Mouse (Mus musculus) forebrain, embryonic 11.5 days (tissue): ENCODE measurements around the gene Msi2. TPM values are rescaled to one million over a fixed set of nuclear protein-coding genes. Genes with fewer than 3 reads are reported as not detected.
A peak's percentile ranks its signal among the peaks of the same experiment; 100 is the strongest.

ENCODE experiments used
- ATAC-seq: fragments of 200-750 bp; cut with Nextera tagmentation; replicated peaks from 2 replicates; pipeline ENCODE4 v1.8.0; 2017; ENCODE audit warnings: moderate TSS enrichment; ENCODE audit not compliant: low FRiP score
- DNase-seq: peaks from one replicate; pipeline ENCODE4 v3.0.0-alpha.2; 2017; ENCODE audit warnings: low spot score
- H3K27ac ChIP-seq: fragments of 300-500 bp; sonication (generic); 2 replicates; pipeline ENCODE4 v1.5.1; 2014; ENCODE audit warnings: low read depth, low read length
- H3K27me3 ChIP-seq: fragments of 300-500 bp; sonication (generic); 2 replicates; pipeline ENCODE4 v1.6.1; 2014; ENCODE audit warnings: mild to moderate bottlenecking, low read length, mixed read lengths; ENCODE audit not compliant: control insufficient read depth, insufficient read depth
- H3K36me3 ChIP-seq: fragments of 300-500 bp; sonication (generic); 2 replicates; pipeline ENCODE4 v1.6.1; 2014; ENCODE audit warnings: mild to moderate bottlenecking, low read length, moderate library complexity, mixed read lengths; ENCODE audit not compliant: control insufficient read depth, insufficient read depth
- H3K4me1 ChIP-seq: fragments of 300-500 bp; sonication (generic); replicated peaks from 2 replicates; pipeline ENCODE4 v1.6.1; 2014; ENCODE audit warnings: low read length, mixed read lengths; ENCODE audit not compliant: control insufficient read depth, insufficient read depth
- H3K4me2 ChIP-seq: fragments of 300-500 bp; sonication (generic); 2 replicates; pipeline ENCODE4 v1.6.1; 2014; ENCODE audit warnings: low read depth, mild to moderate bottlenecking, low read length, moderate library complexity, mixed read lengths; ENCODE audit not compliant: severe bottlenecking
- H3K4me3 ChIP-seq: fragments of 300-500 bp; sonication (generic); 2 replicates; pipeline ENCODE4 v1.5.1; 2014; ENCODE audit warnings: low read depth, low read length
- H3K9ac ChIP-seq: fragments of 300-500 bp; sonication (generic); 2 replicates; pipeline ENCODE4 v1.6.1; 2014; ENCODE audit warnings: low read length
- H3K9me3 ChIP-seq: fragments of 300-500 bp; sonication (generic); 2 replicates; pipeline ENCODE4 v1.6.1; 2016; ENCODE audit warnings: low read length, mixed read lengths; ENCODE audit not compliant: control insufficient read depth
- WGBS: fragments of 180-500 bp; shearing (Covaris S2); extraction: QIAGEN DNeasy Blood & Tissue Kit; methylation state at CpG from one replicate; pipeline ENCODE4 v1.1.7; 2014; 5-methylcytosine and 5-hydroxymethylcytosine counted together
- polyA plus RNA-seq: library from polyadenylated mRNA; unstranded; fragments of >200 nt; fragmentation: Nextera tagmentation; extraction: Ambion mirVana; gene quantifications from 2 replicates; pipeline ENCODE4 v1.2.1, GENCODE M21; 2014

The Msi2 gene
- polyA plus RNA-seq, 1 experiment from 2014 or later: 26.2 TPM

GRCm38 (mm10) chr11:88623671-88624070 lies 94.6 kb downstream of the Msi2 start:
- Histone ChIP-seq H3K27ac (no peak overlapping the region), H3K4me3 (no peak overlapping the region), H3K4me2 (no peak overlapping the region), H3K36me3 (no peaks in the 10 kb centered on the region), H3K27me3 (no peaks in the 10 kb centered on the region), H3K9me3 (no peaks in the 10 kb centered on the region), H3K9ac (no peak overlapping the region), H3K4me1 (peaks cover 57% of the 10 kb centered on the region)
- 72% methylated on average over 6 of the region's 6 CpGs for WGBS
- DNase-seq (no peak), ATAC-seq (no peak)

- no peaks in the 10 kb centered on the region for H3K27me3 ChIP-seq
- WGBS: 65% methylated on average over 6 of the region's 6 CpGs
- no peaks in the 10 kb centered on the region for H3K9me3 ChIP-seq
- no peak overlapping the region for H3K27ac ChIP-seq
- H3K4me1 ChIP-seq: peaks cover 52% of the 10 kb centered on the region
- no peak overlapping the region for H3K4me2 ChIP-seq
- no peak overlapping the region for H3K4me3 ChIP-seq
- H3K36me3 ChIP-seq: no peaks in the 10 kb centered on the region
- H3K9ac ChIP-seq: no peak overlapping the region
- ATAC-seq (no peak), DNase-seq (no peak)
Observed at GRCm38 (mm10) chr11:88622496-88622895, 95.8 kb downstream of the Msi2 start.

DNA sequence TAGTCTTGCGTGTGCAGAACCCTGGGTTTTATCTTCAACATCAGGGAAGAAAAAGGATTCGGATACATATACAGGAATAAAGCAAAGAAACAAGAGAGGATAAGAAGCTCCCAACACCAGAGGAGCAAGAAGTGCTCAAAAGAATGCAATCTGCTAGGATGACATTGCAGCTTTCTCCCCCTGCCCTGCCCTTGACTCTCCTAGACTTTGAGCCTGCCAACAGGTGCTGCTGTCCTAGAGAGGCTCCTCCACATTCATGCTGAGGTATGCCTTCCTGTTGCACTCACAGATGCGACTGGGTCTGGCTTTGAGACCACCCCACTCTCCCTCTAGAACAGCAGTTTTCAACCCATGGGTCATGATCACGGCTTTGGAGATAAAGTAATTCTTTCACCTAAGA lies 96.5 kb downstream of the Msi2 start:
- no peaks in the 10 kb centered on the region for H3K36me3 ChIP-seq
- no peaks in the 10 kb centered on the region for H3K27me3 ChIP-seq
- H3K4me3 ChIP-seq: no peak overlapping the region
- DNase-seq (no peak), ATAC-seq (no peak)
- H3K9ac ChIP-seq: no peak overlapping the region
- peaks cover 49% of the 10 kb centered on the region for H3K4me1 ChIP-seq
- no peaks in the 10 kb centered on the region for H3K9me3 ChIP-seq
- WGBS: 81% methylated on average over 4 of the region's 4 CpGs
- no peak overlapping the region for H3K4me2 ChIP-seq
- H3K27ac ChIP-seq: peak overlapping the region; percentile 33; the same call in 1 of the 2 replicates

- ATAC-seq: peak; percentile 55
- H3K4me1 ChIP-seq: peaks cover 41% of the 10 kb centered on the region
- DNase-seq: peak; percentile 67
- peak overlapping the region; percentile 67 for H3K27ac ChIP-seq
- H3K27me3 ChIP-seq: no peaks in the 10 kb centered on the region
- no peak overlapping the region for H3K4me2 ChIP-seq
- no peaks in the 10 kb centered on the region for H3K9me3 ChIP-seq
- no peak overlapping the region for H3K9ac ChIP-seq
- WGBS: 12% methylated on average over 15 of the region's 15 CpGs
- H3K36me3 ChIP-seq: no peaks in the 10 kb centered on the region
- H3K4me3 ChIP-seq: no peak overlapping the region
Observed at GRCm38 (mm10) chr11:88620158-88620973, 97.9 kb downstream of the Msi2 start.

- no peaks in the 10 kb centered on the region for H3K27me3 ChIP-seq
- no peaks in the 10 kb centered on the region for H3K9me3 ChIP-seq
- 0 out of 2 replicates have a peak, but pooled peaks have one; percentile 26 for ATAC-seq
- no peaks in the 10 kb centered on the region for H3K36me3 ChIP-seq
- H3K4me2 ChIP-seq: no peak overlapping the region
- H3K4me3 ChIP-seq: no peak overlapping the region
- H3K4me1 ChIP-seq: peaks cover 41% of the 10 kb centered on the region
- 49% methylated on average over 9 of the region's 9 CpGs for WGBS
- no peak for DNase-seq
- H3K9ac ChIP-seq: no peak overlapping the region
- H3K27ac ChIP-seq: peak overlapping the region; percentile 67
Observed at GRCm38 (mm10) chr11:88619468-88620157, 98.7 kb downstream of the Msi2 start.

DNA sequence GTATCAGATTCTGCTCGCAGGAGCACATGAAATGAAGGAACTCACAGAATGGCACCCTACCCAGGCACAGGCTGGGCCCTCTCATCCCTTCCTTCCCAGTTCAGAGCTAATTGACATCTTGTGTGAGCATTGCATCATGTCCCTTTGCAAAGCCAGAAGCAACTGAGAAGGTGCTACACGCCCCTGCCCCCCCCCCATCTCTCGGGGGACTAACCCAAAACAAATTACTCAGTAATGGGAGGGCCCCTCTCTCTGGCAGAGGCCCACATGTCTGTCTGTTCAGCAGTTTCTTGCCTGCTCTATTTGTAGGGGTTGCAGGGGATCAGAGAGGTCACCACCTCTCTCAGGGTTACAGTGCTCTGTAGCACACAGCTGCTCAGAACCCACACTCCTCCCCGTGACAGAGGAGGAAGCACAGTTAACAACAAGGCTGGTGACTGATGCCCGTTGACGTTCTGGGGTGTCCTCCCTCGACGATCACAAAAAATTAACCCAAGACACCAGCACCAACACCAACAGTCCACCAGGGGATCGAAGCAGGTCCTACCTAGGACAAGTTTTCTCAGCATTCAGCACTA lies 99.5 kb downstream of the Msi2 start:
- Histone ChIP-seq H3K4me2 (no peak overlapping the region), H3K4me1 (peaks cover 41% of the 10 kb centered on the region), H3K36me3 (no peaks in the 10 kb centered on the region), H3K27me3 (no peaks in the 10 kb centered on the region), H3K9me3 (no peaks in the 10 kb centered on the region), H3K9ac (peak overlapping the region; percentile 24; the same call in 1 of the 2 replicates), H3K4me3 (no peak overlapping the region), H3K27ac (peak overlapping the region; percentile 58)
- 41% methylated on average over 9 of the region's 9 CpGs for WGBS
- DNase-seq (peak; percentile 63), ATAC-seq (peak; percentile 47; the same call in 1 of the 2 replicates)

- Histone ChIP-seq H3K36me3 (no peaks in the 10 kb centered on the region), H3K4me3 (no peak overlapping the region)
Observed at GRCm38 (mm10) chr11:88618005-88618501, 100.3 kb downstream of the Msi2 start.

GRCm38 (mm10) chr11:88617380-88617779 lies 100.9 kb downstream of the Msi2 start:
- no peak overlapping the region for H3K4me3 ChIP-seq
- DNase-seq (no peak), ATAC-seq (no peak)
- peaks cover 36% of the 10 kb centered on the region for H3K4me1 ChIP-seq
- WGBS: 86% methylated on average over 11 of the region's 11 CpGs
- H3K27ac ChIP-seq: peak overlapping the region; percentile 58; the same call in 1 of the 2 replicates
- H3K4me2 ChIP-seq: no peak overlapping the region
- no peaks in the 10 kb centered on the region for H3K36me3 ChIP-seq
- no peaks in the 10 kb centered on the region for H3K9me3 ChIP-seq
- H3K9ac ChIP-seq: no peak overlapping the region
- no peaks in the 10 kb centered on the region for H3K27me3 ChIP-seq

More at GRCm38 (mm10) chr11:88618005-88618501, 100.3 kb downstream of the Msi2 start:
- WGBS: 63% methylated on average over 16 of the region's 16 CpGs
- Histone ChIP-seq H3K4me1 (peaks cover 36% of the 10 kb centered on the region), H3K27me3 (no peaks in the 10 kb centered on the region), H3K27ac (peak overlapping the region; percentile 58; the same call in 1 of the 2 replicates), H3K9ac (no peak overlapping the region), H3K9me3 (no peaks in the 10 kb centered on the region), H3K4me2 (no peak overlapping the region)
- DNase-seq: no peak
- ATAC-seq: no peak
